Mouse (Mus musculus) layer of hippocampus, adult 9-11 months (tissue): Measurements from ENCODE around the gene Cbarp.

ENCODE experiments used
- DNase-seq: peaks from one replicate; pipeline ENCODE4 v3.0.0; 2022

Cbarp gene

GRCm38 (mm10) chr10:80140666-80141035, at the start of gene Cbarp:
Gene Cbarp (minus strand): TSS chr10:80140835.
- DNase-seq, result no peak

GRCm38 (mm10) chr10:80189999-80190398, 49.4 kb upstream of the Cbarp start:
- no peak for DNase-seq

- DNase-seq, result no peak
These were observed 47.9 kb upstream of the Cbarp start for GRCm38 (mm10) chr10:80188453-80189024.

- DNase-seq, result no peak
These were observed 47.1 kb upstream of the Cbarp start for GRCm38 (mm10) chr10:80187739-80188138.

GRCm38 (mm10) chr10:80186649-80187048, 46.0 kb upstream of the Cbarp start:
- DNase-seq, result no peak

GRCm38 (mm10) chr10:80182547-80182946, 41.9 kb upstream of the Cbarp start:
- DNase-seq, result no peak

GRCm38 (mm10) chr10:80180823-80181222, 40.2 kb upstream of the Cbarp start:
- DNase-seq, result no peak

GRCm38 (mm10) chr10:80180288-80180687, 39.7 kb upstream of the Cbarp start:
- no peak for DNase-seq

GRCm38 (mm10) chr10:80179068-80180051, 38.7 kb upstream of the Cbarp start, which contains the start of gene Efna2:
Gene Efna2 (plus strand): TSS chr10:80179482.
- no peak for DNase-seq

- no peak for DNase-seq
These were observed 37.0 kb upstream of the Cbarp start for GRCm38 (mm10) chr10:80177441-80178279.

GRCm38 (mm10) chr10:80176270-80176834, 35.7 kb upstream of the Cbarp start:
- no peak for DNase-seq

GRCm38 (mm10) chr10:80175536-80176269, 35.1 kb upstream of the Cbarp start:
- peak; percentile 29 for DNase-seq

GRCm38 (mm10) chr10:80174705-80175104, 34.1 kb upstream of the Cbarp start:
- peak; percentile 58 for DNase-seq

GRCm38 (mm10) chr10:80173955-80174640, 33.5 kb upstream of the Cbarp start:
- DNase-seq, result no peak

GRCm38 (mm10) chr10:80173358-80173757, 32.7 kb upstream of the Cbarp start:
- DNase-seq, result peak; percentile 31

- DNase-seq, result peak; percentile 94
These were observed 32.1 kb upstream of the Cbarp start, which contains the start of gene 1600002K03Rik for GRCm38 (mm10) chr10:80172527-80173292. Gene 1600002K03Rik (plus strand): TSS chr10:80172944.

GRCm38 (mm10) chr10:80171760-80172526, 31.3 kb upstream of the Cbarp start:
- DNase-seq, result peak; percentile 45

GRCm38 (mm10) chr10:80171252-80171651, 30.6 kb upstream of the Cbarp start:
- DNase-seq, result no peak

GRCm38 (mm10) chr10:80170601-80171021, 30.0 kb upstream of the Cbarp start:
- peak; percentile 52 for DNase-seq

- DNase-seq, result peak; percentile 25
These were observed 29.4 kb upstream of the Cbarp start for GRCm38 (mm10) chr10:80170052-80170451.
